Mouse (Mus musculus): Measurements from ENCODE around the gene Commd1. TPM values are rescaled to one million over a fixed set of nuclear protein-coding genes. Genes with fewer than 3 reads are reported as not detected.

The Commd1 gene
- total and polyA plus RNA-seq, 3 experiments: 26.7 to 158 (median 138) TPM

DNA sequence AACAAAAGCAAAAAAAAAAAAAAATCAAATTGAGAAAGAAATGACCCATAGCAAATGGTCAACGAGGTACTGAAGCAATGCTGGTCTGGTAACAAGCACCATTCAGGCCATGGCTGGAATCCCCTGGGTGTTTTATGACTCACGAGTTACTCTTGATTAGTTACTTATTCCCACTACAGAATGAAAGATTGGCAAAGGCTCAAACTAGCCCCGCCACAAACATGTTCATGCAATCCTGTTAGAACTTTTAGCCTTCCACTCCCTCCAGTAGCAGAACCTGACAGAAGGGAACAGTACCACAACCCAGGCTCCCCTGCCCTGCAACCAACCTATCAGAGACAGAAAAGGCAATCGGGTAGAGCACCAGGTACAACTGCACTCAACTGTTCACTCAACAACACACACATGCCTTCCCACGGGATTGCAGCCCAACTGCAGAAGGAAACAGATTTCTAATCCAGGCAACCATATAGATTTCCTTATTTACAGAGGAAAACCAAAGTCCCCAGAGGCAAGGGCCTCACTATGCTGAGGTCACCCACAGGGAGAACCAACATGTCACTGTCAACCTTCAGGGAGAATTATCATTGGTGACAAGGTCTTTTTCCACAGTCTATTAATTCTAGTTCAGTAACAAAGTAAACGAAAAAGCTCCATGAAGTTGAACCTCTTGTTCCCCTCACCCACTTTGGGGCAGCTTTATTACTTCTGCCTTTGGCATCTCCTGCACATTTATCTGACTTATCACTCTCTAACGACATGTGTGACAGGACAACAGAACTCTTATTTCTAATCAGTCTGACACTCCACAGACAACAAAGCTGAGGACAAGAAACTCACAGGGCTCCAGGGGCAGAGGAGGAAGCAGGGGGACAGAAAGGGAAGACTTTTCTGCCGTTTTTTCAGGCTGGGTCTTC, 134.2 kb downstream of the Commd1 start:
- H3K4me1 ChIP-seq (ENCODE audit: control insufficient read depth, insufficient read depth, low read length): peaks cover 61% of the 10 kb centered on the region
- intact Hi-C loops (cut with DNase I): no loop called here

DNA sequence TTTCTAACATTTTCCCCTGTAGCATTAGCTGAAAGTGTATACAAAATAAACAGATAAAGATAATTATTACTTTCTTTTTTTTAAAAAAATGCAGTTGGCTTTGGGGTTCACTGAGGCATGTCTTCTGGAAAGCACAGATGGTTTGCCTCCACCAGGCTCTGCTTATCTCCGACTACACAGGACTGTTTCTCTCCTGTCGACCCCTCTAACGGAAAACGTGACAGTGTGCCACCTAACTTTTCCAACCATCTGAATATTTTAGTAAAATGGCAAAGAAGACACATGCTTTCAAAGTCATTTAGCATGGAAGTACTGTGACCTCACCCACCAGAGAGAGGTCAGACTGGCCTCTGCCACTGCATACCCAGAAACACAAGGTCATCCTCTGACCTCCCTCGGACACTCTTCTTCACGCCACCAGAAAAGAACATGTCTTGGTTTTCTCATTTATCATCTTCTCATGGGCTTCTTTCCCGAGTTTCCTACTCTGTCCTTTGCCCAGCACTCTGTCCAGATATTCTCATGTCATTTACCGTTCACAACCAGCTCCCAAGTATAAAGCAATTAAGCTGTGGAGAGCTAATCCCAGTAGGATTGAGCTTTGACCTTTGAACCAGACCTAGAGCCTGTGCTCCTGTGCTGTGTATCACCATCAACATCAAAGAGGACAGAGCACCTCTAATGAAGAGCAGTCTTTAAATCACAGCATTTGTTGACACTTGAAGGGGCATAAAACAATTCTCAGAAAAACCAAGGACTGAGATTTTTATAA, 135.0 kb downstream of the Commd1 start:
- no peaks in the 10 kb centered on the region for H3K27me3 ChIP-seq (ENCODE audit: control insufficient read depth, insufficient read depth, low read length)
- H3K27ac ChIP-seq: peak overlapping the region; percentile 33; the same call in 1 of the 2 replicates
- peaks cover 60% of the 10 kb centered on the region for H3K4me1 ChIP-seq (ENCODE audit: control insufficient read depth, insufficient read depth, low read length)
- peaks cover 9% of the 10 kb centered on the region for H3K79me2 ChIP-seq (replicated peaks; ENCODE audit: control insufficient read depth, insufficient read depth, low read length)
- 61% methylated on average over 8 of the region's 8 CpGs for WGBS
- no peak overlapping the region for H3K4me3 ChIP-seq
- intact Hi-C loops (cut with DNase I): no loop called here
- no peak for TF ChIP-seq POLR2A (IDR thresholded peaks at IDR 0.05; ENCODE audit: insufficient read depth, low read depth, low read length)
- no peak for TF ChIP-seq CTCF (IDR thresholded peaks at IDR 0.05)
- no peak for TF ChIP-seq EP300 (IDR thresholded peaks at IDR 0.05; ENCODE audit: insufficient read depth, low read depth, low read length)
- peaks cover 52% of the 10 kb centered on the region for H3K36me3 ChIP-seq (ENCODE audit: control insufficient read depth, insufficient read depth, low read length)
- DNase-seq: no peak
- no peak overlapping the region for H3K9ac ChIP-seq (ENCODE audit: low read depth, low read length)

More for the DNA sequence above, 134.2 kb downstream of the Commd1 start:
- WGBS: 22% methylated on average over 8 of the region's 8 CpGs
- H3K4me3 ChIP-seq: no peak overlapping the region
- TF ChIP-seq POLR2A (IDR thresholded peaks at IDR 0.05; ENCODE audit: insufficient read depth, low read depth, low read length): no peak
- no peak for TF ChIP-seq CTCF (IDR thresholded peaks at IDR 0.05)
- TF ChIP-seq EP300 (IDR thresholded peaks at IDR 0.05; ENCODE audit: insufficient read depth, low read depth, low read length): no peak
- peak in 1 of 2 experiments; percentile 54 for DNase-seq
- peaks cover 50% of the 10 kb centered on the region for H3K36me3 ChIP-seq (ENCODE audit: control insufficient read depth, insufficient read depth, low read length)
- peaks cover 7% of the 10 kb centered on the region for H3K79me2 ChIP-seq (replicated peaks; ENCODE audit: control insufficient read depth, insufficient read depth, low read length)
- no peaks in the 10 kb centered on the region for H3K27me3 ChIP-seq (ENCODE audit: control insufficient read depth, insufficient read depth, low read length)
- peak overlapping the region; percentile 43 for H3K27ac ChIP-seq
- H3K9ac ChIP-seq (ENCODE audit: low read depth, low read length): no peak overlapping the region

Other genes starting within 250 kb of the Commd1 start
- gene B3gnt2, start 121.4 kb downstream of the Commd1 start, total RNA-seq (2021): 1 to 10 TPM; 3.5 to 6.2 TPM
- gene B3gnt2, start 121.4 kb downstream of the Commd1 start, polyA plus RNA-seq (2012; rRNA removed): 5.7 and 7.1 TPM in 2 replicates
- gene Zrsr1, start 10.4 kb downstream of the Commd1 start, total RNA-seq (2021): 10 to 100 TPM; 15.1 to 22.0 TPM
- 4.6 and 7.2 TPM in 2 replicates for gene Zrsr1, start 10.4 kb downstream of the Commd1 start, polyA plus RNA-seq (2012; rRNA removed)
- 1 to 10 TPM; 5.2 to 7.0 TPM for gene Gm28048, start 292 bp downstream of the Commd1 start, total RNA-seq (2021)
- gene Gm28048, start 292 bp downstream of the Commd1 start, polyA plus RNA-seq (2012; rRNA removed): 2.1 and 8.3 TPM in 2 replicates
- gene Cct4, start 8.1 kb upstream of the Commd1 start, total RNA-seq (2021): 100 to 1,000 TPM; 114 to 129 TPM
- gene Cct4, start 8.1 kb upstream of the Commd1 start, polyA plus RNA-seq (2012; rRNA removed): 54.2 and 72.3 TPM in 2 replicates
- gene Fam161a, start 25.1 kb upstream of the Commd1 start, total RNA-seq (2021): 1 to 10 TPM; 1.9 to 2.3 TPM
- gene Fam161a, start 25.1 kb upstream of the Commd1 start, polyA plus RNA-seq (2012; rRNA removed): 1.2 and 1.3 TPM in 2 replicates